Mouse (Mus musculus) monocyte, adult 2 months (primary cell): Measurements from ENCODE around the gene Gm9513.

Experiments used
- DNase-seq, 2 experiments: peaks; one replicate each; pipeline ENCODE4 v3.0.0; 2022; ENCODE audit warnings: low spot score in 2 of 2, low read depth in 1 of 2

The Gm9513 gene

GRCm38 (mm10) chr9:36475338-36475737 lies at the start of gene Gm9513:
Gene Gm9513 (plus strand): TSS chr9:36475638.
- DNase-seq: no peak

DNA sequence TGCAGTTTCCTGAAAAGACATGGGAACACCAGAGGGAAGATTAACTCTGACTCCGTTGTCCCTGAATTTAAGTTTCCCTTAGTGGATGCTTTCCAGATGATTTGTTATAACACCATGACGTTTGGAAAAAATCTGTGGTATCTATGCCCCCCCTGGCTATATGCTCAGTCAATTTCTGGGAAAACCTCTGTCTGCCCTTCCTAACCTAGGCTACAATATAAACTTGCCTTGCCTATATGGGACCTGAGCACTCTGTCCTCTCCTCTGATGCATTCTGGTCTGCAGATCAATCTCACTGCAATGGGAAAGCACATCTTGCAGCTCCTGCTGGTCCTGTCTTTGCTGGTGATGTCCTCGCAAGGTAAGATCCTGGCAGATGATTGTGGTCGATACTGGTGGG lies 43.9 kb upstream of the Gm9513 start, which contains the start of gene Gm7257:
Gene Gm7257 (plus strand): TSS at position 301 of the 400 bp plus-strand sequence.
- DNase-seq: no peak

DNA sequence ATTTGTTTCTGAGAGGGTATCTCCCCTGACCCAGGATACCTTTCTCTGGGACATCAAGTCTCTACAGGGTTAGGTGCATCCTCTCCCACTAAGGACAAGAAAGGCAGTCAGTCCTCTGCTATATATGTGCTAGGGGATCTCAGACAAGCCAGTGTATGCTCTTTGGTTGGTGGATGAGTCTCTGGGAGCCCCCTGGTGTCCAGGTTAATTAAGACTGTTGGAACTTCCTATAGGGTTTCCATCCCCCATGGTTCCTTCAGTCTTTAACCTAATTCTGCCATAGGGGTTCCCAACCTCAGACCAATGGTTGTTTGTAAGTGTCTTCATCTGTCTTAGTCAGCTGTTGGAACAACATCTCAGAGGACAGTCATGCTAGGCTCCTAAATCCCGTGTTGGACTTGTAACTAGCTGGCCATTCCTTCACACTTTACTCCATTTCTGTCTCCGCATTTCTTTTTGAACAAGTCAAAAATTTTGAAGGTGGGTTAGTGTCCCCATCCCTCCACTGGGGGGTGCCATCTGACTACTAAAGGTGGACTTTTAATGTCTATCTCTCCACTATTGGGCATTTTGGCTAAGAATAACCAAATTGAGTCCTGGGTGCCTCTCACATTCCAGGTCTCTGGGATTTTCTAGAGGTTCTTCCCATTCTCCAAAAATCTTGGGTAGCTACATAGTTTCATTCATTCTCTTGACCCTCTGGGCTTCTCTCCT lies 40.2 kb upstream of the Gm9513 start:
- no peak for DNase-seq

DNA sequence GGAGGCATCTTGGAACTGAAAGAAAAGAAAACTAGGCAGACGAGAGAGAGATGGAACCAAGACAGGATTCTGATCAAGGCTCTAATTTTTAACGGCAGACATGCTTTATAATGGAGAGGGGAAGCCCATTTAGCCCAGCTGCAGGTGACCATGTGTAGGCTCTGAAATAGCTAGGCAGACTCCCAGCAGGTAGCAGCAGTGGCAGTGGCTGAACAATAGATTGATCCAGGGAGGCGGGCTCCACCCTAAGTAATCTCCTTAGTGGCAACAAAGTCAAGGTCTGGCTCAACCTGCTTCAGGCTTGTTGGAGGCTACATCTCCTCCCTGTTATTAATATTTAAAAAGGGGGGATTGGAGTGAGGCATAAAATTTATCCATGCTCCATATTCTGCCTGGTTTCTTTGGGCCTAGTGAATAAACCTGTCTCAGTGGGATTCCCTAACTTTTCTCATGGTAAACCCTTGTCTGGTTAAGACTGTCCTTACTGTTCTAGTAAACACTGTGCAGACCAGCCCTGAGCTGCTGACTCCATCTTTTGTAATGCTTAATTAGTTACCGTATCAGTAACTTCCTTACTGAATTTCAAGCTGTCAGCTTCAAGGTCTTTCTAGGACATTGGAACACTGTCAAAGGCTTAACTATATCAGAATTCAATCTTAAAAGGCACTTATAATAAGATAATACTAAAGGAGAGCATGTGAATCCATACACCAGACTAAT lies 19.2 kb downstream of the Gm9513 start:
- DNase-seq: no peak

- DNase-seq: no peak
Observed at GRCm38 (mm10) chr9:36495824-36496223, 20.4 kb downstream of the Gm9513 start.

- DNase-seq: no peak
Observed at GRCm38 (mm10) chr9:36504211-36504610, 28.8 kb downstream of the Gm9513 start.
